Mouse (Mus musculus) cerebellum, adult 2 months (tissue): ENCODE results near the gene Naa50.

Experiments
- CTCF ChIP-seq: fragments of 200-500 bp; IDR thresholded peaks from 2 replicates; pipeline ENCODE4 v1.5.1; 2011; ENCODE audit warnings: low read depth, mild to moderate bottlenecking, control low read depth, low read length, moderate library complexity, borderline replicate concordance; ENCODE audit not compliant: insufficient read depth
- POLR2A ChIP-seq: fragments of 200-500 bp; IDR thresholded peaks from 2 replicates; pipeline ENCODE4 v1.6.1; 2011; ENCODE audit warnings: low read length, control low read depth, borderline replicate concordance; ENCODE audit not compliant: insufficient read depth

GRCm38 (mm10) chr16:44173966-44174530 lies 34.4 kb downstream of the Naa50 start:
- TF ChIP-seq POLR2A, result no peak
- TF ChIP-seq CTCF, result no peak
